Mouse (Mus musculus) liver, embryonic 14.5 days (tissue): ENCODE data around the gene Mvk.

ENCODE experiments used
- CTCF ChIP-seq: IDR thresholded peaks from 2 replicates; pipeline ENCODE4 v1.5.1; 2016; ENCODE audit warnings: antibody characterized with exemption, low read depth, control low read depth
- EP300 ChIP-seq: IDR thresholded peaks from 2 replicates; pipeline ENCODE4 v1.6.1; 2016; ENCODE audit warnings: antibody characterized with exemption, low read depth

DNA sequence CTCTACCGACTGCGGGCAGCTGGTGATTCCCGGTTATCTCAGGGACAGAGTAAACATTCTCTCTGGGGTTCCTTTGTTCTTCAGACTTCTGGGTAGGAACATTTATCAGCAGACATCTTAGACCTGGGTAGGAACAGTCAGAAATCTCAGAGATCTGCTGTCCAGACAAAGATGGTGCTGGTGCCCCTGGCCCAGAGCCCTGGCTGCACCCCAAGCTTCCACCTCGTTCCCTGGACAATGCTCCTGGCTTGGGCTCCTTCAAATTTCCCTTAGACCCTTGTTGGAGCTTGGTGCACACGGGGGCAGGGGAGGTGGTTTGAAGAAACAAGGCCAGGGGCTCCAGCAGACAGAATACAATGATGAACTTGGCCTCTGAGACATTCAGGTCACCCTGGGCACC is 21.5 kb upstream of the Mvk start:
- TF ChIP-seq CTCF (no peak), EP300 (no peak)
